Mouse (Mus musculus) spleen, adult 2 months (tissue): ENCODE data around the gene Sh3bgrl3. TPM values are rescaled to one million over a fixed set of nuclear protein-coding genes. Genes with fewer than 3 reads are reported as not detected.
A peak's percentile ranks its signal among the peaks of the same experiment; 100 is the strongest.

ENCODE experiments used
- DNase-seq, 2 experiments: peaks; one replicate each; pipeline versions ENCODE4 v3.0.0 to v3.0.0-alpha.2; 2012 to 2021; ENCODE audit warnings: low spot score in 2 of 2, low read depth in 1 of 2
- H3K27ac ChIP-seq: fragments of 200-500 bp; 2 replicates; pipeline ENCODE4 v1.5.1; 2012; ENCODE audit warnings: low read length, inconsistent platforms; ENCODE audit not compliant: insufficient read depth
- H3K27me3 ChIP-seq: fragments of 200-500 bp; 2 replicates; pipeline ENCODE4 v1.6.1; 2012; ENCODE audit warnings: mild to moderate bottlenecking, moderate library complexity, low read length, inconsistent platforms; ENCODE audit not compliant: control insufficient read depth, insufficient read depth
- H3K36me3 ChIP-seq: fragments of 200-500 bp; 2 replicates; pipeline ENCODE4 v1.6.1; 2012; ENCODE audit warnings: mild to moderate bottlenecking, low read length, inconsistent platforms; ENCODE audit not compliant: control insufficient read depth, insufficient read depth
- H3K4me1 ChIP-seq: fragments of 200-500 bp; 2 replicates; pipeline ENCODE4 v1.6.1; 2011; ENCODE audit warnings: inconsistent platforms; ENCODE audit not compliant: control insufficient read depth, insufficient read depth, insufficient read length
- H3K4me3 ChIP-seq: fragments of 200-500 bp; 2 replicates; pipeline ENCODE4 v1.5.1; 2011; ENCODE audit warnings: mild to moderate bottlenecking, inconsistent platforms; ENCODE audit not compliant: insufficient read depth, insufficient read length; ENCODE audit errors: extremely low read depth
- CTCF ChIP-seq: fragments of 200-500 bp; IDR thresholded peaks from 2 replicates; pipeline ENCODE4 v1.5.1; 2011; ENCODE audit warnings: mild to moderate bottlenecking, inconsistent platforms; ENCODE audit not compliant: insufficient read depth, insufficient read length, insufficient replicate concordance; ENCODE audit errors: extremely low read depth
- POLR2A ChIP-seq: fragments of 200-500 bp; IDR thresholded peaks from 2 replicates; pipeline ENCODE4 v1.6.1; 2011; ENCODE audit warnings: low read depth, low read length, inconsistent platforms
- WGBS: fragments of 180-500 bp; shearing (Covaris S2); methylation state at CpG from one replicate; pipeline ENCODE4 v1.1.7; 2018; 5-methylcytosine and 5-hydroxymethylcytosine counted together
- polyA plus RNA-seq: library from polyadenylated mRNA; depleted of rRNA; stranded (reverse); fragments of >200 nt; gene quantifications from 2 replicates; pipeline ENCODE4 v1.2.3, GENCODE M21; 2012

The Sh3bgrl3 gene
- polyA plus RNA-seq, 1 experiment, result 1,465 TPM

- TF ChIP-seq POLR2A (peak; percentile 57; the same call in 1 of the 2 replicates), CTCF (0 out of 2 replicates have a peak, but pooled peaks have one; percentile 9)
- H3K27ac ChIP-seq, result peak overlapping the region; percentile 99
- WGBS, result 6% methylated on average over 8 of the region's 8 CpGs
- no peaks in the 10 kb centered on the region for H3K36me3 ChIP-seq
- peak; percentile 81 to 89 for DNase-seq
- no peak overlapping the region for H3K4me3 ChIP-seq
- no peaks in the 10 kb centered on the region for H3K27me3 ChIP-seq
- H3K4me1 ChIP-seq, result peaks cover 65% of the 10 kb centered on the region
Measured at GRCm38 (mm10) chr4:134117012-134117411, 11.6 kb downstream of the Sh3bgrl3 start.

- no peaks in the 10 kb centered on the region for H3K36me3 ChIP-seq
- H3K4me1 ChIP-seq, result peaks cover 65% of the 10 kb centered on the region
- no peak overlapping the region for H3K4me3 ChIP-seq
- H3K27ac ChIP-seq, result peak overlapping the region; percentile 93
- no peaks in the 10 kb centered on the region for H3K27me3 ChIP-seq
- no peak for DNase-seq
- 16% methylated on average over 2 of the region's 2 CpGs for WGBS
- TF ChIP-seq POLR2A (no peak), CTCF (no peak)
Measured at GRCm38 (mm10) chr4:134116501-134116900, 12.1 kb downstream of the Sh3bgrl3 start.

- no peak for TF ChIP-seq CTCF
- TF ChIP-seq POLR2A, result no peak
- Histone ChIP-seq H3K4me3 (no peak overlapping the region), H3K36me3 (no peaks in the 10 kb centered on the region), H3K27me3 (no peaks in the 10 kb centered on the region), H3K27ac (peak overlapping the region; percentile 93), H3K4me1 (peaks cover 60% of the 10 kb centered on the region)
- no peak for DNase-seq
- WGBS, result 71% methylated on average over 16 of the region's 16 CpGs
Measured at GRCm38 (mm10) chr4:134115215-134116144, 13.1 kb downstream of the Sh3bgrl3 start.

GRCm38 (mm10) chr4:134114038-134114437, 14.6 kb downstream of the Sh3bgrl3 start:
- Histone ChIP-seq H3K36me3 (no peaks in the 10 kb centered on the region), H3K4me3 (no peak overlapping the region), H3K27me3 (no peaks in the 10 kb centered on the region), H3K4me1 (peaks cover 49% of the 10 kb centered on the region), H3K27ac (no peak overlapping the region)
- TF ChIP-seq POLR2A (no peak), CTCF (no peak)
- DNase-seq, result no peak
- WGBS, result 93% methylated on average over 4 of the region's 4 CpGs

- WGBS, result 83% methylated on average over 10 of the region's 10 CpGs
- Histone ChIP-seq H3K4me3 (no peak overlapping the region), H3K36me3 (no peaks in the 10 kb centered on the region), H3K27me3 (no peaks in the 10 kb centered on the region), H3K4me1 (peaks cover 43% of the 10 kb centered on the region), H3K27ac (no peak overlapping the region)
- no peak for DNase-seq
- TF ChIP-seq CTCF (no peak), POLR2A (no peak)
Measured at GRCm38 (mm10) chr4:134113356-134113994, 15.1 kb downstream of the Sh3bgrl3 start.

- Histone ChIP-seq H3K4me1 (peaks cover 32% of the 10 kb centered on the region; the same call in 1 of the 2 replicates), H3K36me3 (no peaks in the 10 kb centered on the region)
- 90% methylated on average over 6 of the region's 6 CpGs for WGBS
Measured at GRCm38 (mm10) chr4:134112403-134112802, 16.2 kb downstream of the Sh3bgrl3 start.

More at GRCm38 (mm10) chr4:134112403-134112802, 16.2 kb downstream of the Sh3bgrl3 start:
- H3K4me3 ChIP-seq, result no peak overlapping the region
- DNase-seq, result no peak
- no peaks in the 10 kb centered on the region for H3K27me3 ChIP-seq
- H3K27ac ChIP-seq, result no peak overlapping the region
- no peak for TF ChIP-seq POLR2A
- TF ChIP-seq CTCF, result no peak
